Mouse (Mus musculus) megakaryocyte progenitor cell, adult 5-6 weeks (primary cell): ENCODE measurements at regions not wholly inside any gene's neighbourhood (a gene's known extent, or its start where the extent isn't known, plus 50 kb on each side); places are given as distances from the start of the nearest gene placed in this dataset.

ENCODE experiments used
- ATAC-seq: replicated peaks from 2 replicates; pipeline ENCODE4 v1.8.0; 2016; ENCODE audit warnings: mild to moderate bottlenecking, moderate TSS enrichment, inconsistent platforms; ENCODE audit not compliant: poor library complexity

- peak; percentile 76 for ATAC-seq
These were observed 263.1 kb upstream of the Etaa1 start for GRCm38 (mm10) chr11:18216762-18217161.

DNA sequence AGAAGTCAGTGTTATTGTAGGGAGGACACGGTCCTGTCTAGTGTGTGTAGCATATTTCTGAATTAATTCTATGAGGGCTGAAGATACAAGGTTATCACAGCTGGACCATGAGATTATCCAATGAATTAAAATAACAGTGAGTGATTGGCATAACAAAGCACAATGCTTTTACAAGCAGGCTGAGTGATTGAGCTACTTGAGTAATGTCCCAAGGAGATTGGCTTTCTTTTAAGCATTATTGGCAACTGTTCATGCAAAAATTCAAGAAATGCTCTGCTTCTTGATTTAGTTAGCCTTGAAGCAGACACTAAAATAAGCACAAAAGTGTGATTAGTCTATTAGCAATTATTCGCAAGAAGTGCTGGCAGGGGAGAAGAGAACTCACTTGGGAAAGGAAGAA, 219.4 kb upstream of the Etaa1 start:
- ATAC-seq = no peak

GRCm38 (mm10) chr11:18171207-18171776, 217.6 kb upstream of the Etaa1 start:
- ATAC-seq = no peak

GRCm38 (mm10) chr11:18165609-18166347, 212.1 kb upstream of the Etaa1 start:
- ATAC-seq = peak; percentile 76

DNA sequence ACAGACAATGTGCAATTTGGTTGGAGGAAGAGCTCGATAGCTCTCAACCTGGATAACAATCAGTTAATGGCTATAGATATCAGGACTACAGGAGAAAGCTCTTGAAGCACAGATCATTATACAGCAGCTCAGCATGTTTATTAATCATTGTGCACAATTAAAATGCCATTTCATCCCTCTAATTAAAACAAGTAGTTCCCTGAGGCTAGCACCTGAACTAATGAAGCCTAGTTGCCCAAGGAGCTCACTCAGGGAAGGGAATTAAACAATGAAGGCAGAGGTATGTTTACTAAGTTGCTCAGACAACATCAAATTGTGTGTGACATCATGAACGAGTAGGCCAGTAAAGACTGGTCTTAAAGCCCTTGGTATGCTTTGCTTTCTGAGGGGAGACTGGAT, 210.3 kb upstream of the Etaa1 start:
- no peak for ATAC-seq

DNA sequence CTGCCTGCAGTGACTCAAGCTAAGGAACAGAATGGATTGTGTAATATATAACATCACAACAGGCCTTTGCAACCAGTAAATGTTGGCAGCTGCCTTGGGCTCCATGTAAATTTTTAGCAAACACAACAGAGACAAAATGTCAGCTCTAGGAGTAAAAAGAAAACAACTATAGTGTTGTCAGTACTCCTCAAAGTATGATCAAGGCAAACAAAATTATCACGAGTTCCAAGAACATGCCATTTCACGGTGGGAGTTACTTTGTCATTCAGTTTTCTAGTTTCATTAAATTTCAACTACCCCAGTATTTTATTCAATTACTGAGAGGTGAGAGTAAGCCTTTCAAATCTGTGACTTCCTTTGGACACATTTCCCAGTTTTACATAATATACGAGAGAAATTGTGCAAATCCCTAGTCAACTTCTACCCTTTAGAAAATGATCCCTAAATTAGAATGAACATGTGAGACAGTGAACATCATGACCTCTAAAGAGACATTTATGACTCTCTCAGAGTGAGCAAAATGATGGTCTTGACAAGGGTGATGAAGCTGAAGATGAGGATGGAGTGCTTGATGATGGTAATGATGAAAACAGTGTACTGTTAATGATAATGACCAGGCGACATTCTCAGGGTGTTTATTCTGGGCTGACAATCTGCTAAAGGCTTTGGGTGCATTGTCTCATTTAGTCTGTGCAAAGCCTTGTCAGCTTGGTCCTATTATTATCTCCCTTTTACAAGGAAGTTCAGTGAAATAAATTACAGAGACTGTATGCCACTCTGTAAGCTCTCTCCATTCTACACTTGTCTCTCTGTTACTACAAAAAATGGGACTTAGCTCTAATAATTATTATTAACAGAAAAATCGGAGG, 209.7 kb upstream of the Etaa1 start:
- no peak for ATAC-seq

DNA sequence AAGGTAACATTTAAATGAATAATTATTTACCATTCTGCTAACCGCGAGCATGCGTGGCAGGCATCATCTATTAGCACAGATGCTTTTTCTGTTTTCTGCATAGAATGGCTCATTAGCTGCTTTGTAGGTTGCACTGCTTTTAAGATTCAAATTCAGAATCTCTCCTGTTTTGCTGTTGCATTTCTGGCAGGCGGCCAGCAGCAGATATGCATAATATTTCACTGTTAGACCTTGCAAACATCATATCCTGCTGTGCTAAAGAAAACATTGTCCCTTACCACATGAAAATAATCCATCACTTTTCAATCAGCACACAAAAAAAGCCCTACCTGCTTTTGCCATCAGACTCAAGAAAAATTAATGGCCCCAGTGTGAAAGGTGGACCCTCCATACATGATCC, 202.8 kb upstream of the Etaa1 start:
- ATAC-seq = no peak

DNA sequence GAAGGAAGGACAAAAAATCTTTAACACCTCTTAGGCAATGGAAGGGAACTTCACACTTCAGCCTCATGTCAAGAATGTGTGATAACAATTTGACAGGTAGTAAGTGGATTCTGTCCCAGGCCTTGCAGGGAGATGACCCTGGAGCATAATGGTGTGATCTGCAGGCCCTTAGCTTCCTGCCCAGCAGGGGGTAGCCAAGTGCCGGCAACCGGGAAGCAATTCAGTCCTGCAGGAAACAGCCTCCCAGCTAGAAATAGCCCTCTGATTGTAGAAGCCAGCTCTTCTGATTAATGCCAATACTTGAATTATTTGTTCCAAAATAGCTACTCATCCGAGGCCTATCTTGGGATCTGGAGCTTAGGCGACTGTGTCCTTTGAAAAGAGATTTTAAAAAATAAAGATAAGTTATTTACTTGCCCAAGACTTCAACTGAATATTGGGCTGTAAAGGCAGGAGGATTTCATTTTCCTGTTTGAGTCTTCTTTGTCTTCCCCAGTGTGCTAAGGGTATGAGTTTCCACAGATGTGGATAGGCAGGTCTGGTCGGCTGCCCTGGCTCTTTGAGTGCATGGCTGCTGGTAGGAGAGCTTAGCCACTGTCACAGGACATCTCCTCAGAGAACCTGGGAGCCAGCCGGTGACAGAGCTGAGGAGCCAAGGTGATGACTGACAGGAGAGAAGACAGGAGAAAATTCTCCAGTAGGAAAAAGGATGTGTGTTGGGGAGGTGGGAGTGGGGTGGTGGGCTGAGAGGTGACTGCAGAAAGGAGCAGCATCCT, 198.3 kb upstream of the Etaa1 start:
- peak; percentile 90 for ATAC-seq

- no peak for ATAC-seq
These were observed 197.7 kb upstream of the Etaa1 start for GRCm38 (mm10) chr11:18151369-18151768.

DNA sequence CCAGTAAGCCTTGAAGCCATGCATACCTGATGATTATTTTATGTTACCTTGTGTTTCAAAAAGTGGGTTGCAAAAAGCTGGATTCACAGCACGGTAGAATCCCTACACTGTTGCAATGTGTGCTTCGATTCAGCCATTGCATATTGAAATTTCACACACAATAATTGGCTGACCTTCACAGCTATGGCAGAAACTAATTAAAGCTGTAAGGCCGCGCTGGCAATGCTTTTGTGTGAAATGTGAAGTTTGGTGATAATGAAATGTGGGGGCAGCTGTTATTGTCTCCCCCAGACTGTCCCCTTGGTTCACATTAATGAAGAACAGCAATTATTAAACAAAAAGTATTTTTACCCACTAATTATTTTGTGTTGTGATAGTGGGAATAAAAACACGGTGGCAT, 173.8 kb upstream of the Etaa1 start:
- no peak for ATAC-seq

DNA sequence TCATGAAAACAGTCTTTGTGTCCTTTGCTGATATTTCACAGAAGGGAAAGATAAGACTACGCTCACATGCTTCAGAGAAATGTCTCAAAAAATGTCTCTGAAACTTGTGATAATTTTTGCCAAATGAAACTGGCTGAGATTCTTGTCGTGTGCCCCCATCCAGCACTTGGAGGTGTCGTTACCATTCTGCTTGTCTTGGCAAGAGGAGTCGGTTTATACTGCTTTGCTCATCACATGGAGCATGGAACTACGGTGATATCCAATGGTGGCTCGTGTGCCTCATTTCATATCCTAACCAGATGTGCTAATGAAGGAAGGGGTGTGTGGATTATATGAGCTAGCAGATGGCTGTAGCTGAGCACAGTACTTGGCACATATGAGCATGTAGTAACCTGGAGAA, 169.4 kb upstream of the Etaa1 start:
- ATAC-seq = no peak

GRCm38 (mm10) chr11:18122616-18123015, 168.9 kb upstream of the Etaa1 start:
- no peak for ATAC-seq

GRCm38 (mm10) chr11:18115693-18116450, 162.2 kb upstream of the Etaa1 start:
- ATAC-seq = no peak

DNA sequence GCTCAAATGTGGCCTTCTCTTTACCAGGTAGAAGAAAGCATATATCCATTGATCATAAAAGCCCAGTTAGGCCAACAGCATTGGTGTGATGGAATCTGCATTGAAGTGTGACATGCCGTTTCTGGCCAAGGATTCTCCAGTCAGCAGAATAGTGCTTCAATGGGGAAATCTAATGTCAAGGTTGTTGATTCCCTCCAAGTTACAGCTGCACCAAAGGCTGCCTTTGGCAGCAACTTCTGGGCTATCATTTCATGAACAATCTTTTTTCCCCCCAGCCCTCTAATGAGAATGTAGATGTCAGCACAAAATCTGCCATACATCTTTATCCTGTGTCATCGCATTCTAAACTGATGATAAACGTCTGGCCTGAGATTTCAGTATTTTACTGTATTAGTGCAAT, 149.2 kb upstream of the Etaa1 start:
- ATAC-seq = no peak

GRCm38 (mm10) chr11:18075840-18076435, 122.3 kb upstream of the Etaa1 start:
- ATAC-seq = no peak

- no peak for ATAC-seq
These were observed 117.1 kb upstream of the Etaa1 start for GRCm38 (mm10) chr11:18070586-18071306.

- no peak for ATAC-seq
These were observed 116.3 kb upstream of the Etaa1 start for GRCm38 (mm10) chr11:18070032-18070374.

DNA sequence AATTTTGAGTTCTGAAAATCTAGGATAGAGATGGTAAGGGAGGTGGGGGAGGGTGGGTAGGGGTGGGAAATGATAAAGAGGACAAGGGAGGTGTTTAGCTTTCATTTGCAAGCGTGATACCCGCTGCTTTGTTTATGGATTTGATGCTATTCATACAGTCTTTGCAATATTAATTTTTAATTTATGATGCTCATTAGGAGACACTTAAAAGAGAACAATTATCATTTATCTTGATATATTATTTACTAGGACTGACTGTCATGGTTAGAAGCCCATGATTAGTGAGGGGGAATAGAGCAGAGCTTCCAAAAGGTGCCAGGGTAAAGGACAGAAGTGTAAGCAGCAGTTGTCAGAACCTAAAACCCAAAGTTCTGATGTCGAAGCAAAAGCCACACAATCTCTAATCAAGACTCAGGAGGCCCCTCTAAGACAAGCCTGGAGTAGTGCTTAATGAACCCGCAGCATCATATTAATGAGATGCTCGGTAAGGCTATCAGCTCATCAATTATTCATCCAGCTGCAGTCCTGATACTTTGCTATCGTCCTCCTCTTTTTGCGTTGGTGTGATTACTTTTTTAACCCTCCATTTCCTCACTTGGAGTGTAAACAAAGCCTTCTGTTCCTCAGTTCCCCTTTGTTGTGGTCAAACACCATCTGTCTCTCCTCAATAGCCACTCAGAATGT, 115.8 kb upstream of the Etaa1 start:
- ATAC-seq = no peak

- no peak for ATAC-seq
These were observed 114.4 kb upstream of the Etaa1 start for GRCm38 (mm10) chr11:18068085-18068484.
